Mouse (Mus musculus): Measurements from ENCODE around the gene Creld1.

DNA sequence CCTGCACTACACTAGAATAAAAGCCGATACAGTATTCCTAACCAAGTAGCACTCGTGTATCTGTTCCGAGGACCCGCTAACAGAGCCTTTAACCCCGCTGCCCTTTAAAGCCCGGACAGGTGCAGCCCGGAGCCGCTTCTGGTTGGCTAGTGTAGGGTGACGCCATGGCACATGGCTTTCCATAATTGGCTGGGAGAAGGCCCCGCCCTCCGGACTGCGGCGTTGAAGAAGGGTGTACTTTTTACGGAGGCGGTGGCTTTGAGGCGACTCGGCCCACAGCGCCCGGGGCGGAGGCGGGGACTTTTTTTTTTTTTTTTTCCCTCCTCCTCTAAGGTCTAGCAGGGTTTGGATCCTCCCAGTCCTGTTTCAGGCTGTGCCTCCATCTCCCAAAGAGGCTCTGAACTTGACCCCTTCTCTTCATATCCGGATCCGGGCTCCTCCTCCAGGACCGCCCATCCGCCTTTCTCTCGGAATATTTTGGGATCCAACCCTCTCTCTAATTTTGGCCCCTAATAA is at the start of gene Creld1:
- TF ChIP-seq CTCF (IDR thresholded peaks at IDR 0.05; ENCODE audit: control insufficient read depth, insufficient read depth, insufficient replicate concordance, low read depth, low read length) (no peak), POLR2A (IDR thresholded peaks at IDR 0.05; ENCODE audit: control insufficient read depth, low read depth, low read length) (0 out of 2 replicates have a peak, but pooled peaks have one; percentile 14)

Measured in testis, adult 2 months (tissue).